Mouse (Mus musculus) gastrocnemius, adult 2 months (tissue): ENCODE results near the gene Zfp276. TPM values are rescaled to one million over a fixed set of nuclear protein-coding genes. Genes with fewer than 3 reads are reported as not detected.
A peak's percentile ranks its signal among the peaks of the same experiment; 100 is the strongest.
"Not testable (repeated sequence)": the region's sequence is repeated elsewhere in the genome, so short reads cannot be mapped to it uniquely, and the experiment has no call there.

Experiments used
- DNase-seq: peaks from one replicate; pipeline ENCODE4 v3.0.0; 2022
- H3K27ac ChIP-seq: fragments of 200-600 bp; 2 replicates; pipeline ENCODE4 v1.8.1; 2022; ENCODE audit warnings: mild to moderate bottlenecking
- H3K4me3 ChIP-seq: fragments of 200-600 bp; 2 replicates; pipeline ENCODE4 v1.8.1; 2022; ENCODE audit warnings: mild to moderate bottlenecking, moderate library complexity
- CTCF ChIP-seq: fragments of 200-600 bp; IDR thresholded peaks from 2 replicates; pipeline ENCODE4 v1.8.1; 2022; ENCODE audit warnings: antibody characterized with exemption, mild to moderate bottlenecking, moderate library complexity
- intact Hi-C: fragments of 180-260 bp; cut with DNase I; formaldehyde crosslinking; loops from one replicate; pipeline ENCODE4 v1.15.1; 2025
- total RNA-seq, 2 experiments: library from RNA; stranded (reverse); gene quantifications; 2 replicates each; pipeline ENCODE4 v1.2.3; 2021

Gene Zfp276
- total RNA-seq, 2 experiments from 2014 or later = 5.2 to 8.1 TPM

GRCm38 (mm10) chr8:123250940-123251339, 3.1 kb upstream of the Zfp276 start:
- no peak overlapping the region for H3K4me3 ChIP-seq
- no peak for TF ChIP-seq CTCF
- intact Hi-C loops = no loop called here
- DNase-seq = no peak
- no peak overlapping the region for H3K27ac ChIP-seq

GRCm38 (mm10) chr8:123252925-123253324, 1.1 kb upstream of the Zfp276 start:
- TF ChIP-seq CTCF = no peak
- Histone ChIP-seq H3K4me3 (peak overlapping the region; percentile 85), H3K27ac (peak overlapping the region; percentile 95)
- intact Hi-C loops = no loop called here
- DNase-seq = no peak

DNA sequence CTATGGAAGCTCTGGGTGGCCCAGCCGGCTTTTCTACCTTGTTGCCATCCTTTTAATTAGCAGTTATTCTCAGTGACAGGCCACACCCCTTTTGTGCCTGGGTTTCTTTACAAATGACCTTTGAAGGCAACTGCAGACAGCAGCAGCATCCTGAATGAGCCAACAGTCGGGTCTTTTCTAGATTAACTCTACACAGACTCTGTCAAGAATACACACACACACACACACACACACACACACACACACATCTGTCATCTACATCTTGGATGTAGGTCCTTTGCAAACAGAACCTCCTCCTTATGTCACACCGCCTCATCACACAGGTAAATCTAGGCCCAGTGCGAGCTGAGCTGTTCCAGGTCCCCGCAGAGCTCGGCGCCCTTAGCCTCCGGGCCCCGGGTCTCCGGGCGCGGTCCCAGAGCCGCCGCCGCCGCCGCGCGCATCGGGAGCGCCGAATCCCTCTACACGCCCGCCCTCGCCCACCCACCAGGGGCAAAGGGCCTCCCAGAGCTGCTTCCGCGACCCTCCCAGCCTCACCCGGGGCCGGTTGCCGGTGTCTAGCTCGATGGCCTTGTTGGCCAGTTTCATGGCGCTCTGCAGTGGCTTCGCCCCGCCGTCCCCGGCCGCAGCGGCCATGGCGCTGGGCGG, 420 bp upstream of the Zfp276 start:
- Histone ChIP-seq H3K27ac (peak overlapping the region; percentile 95), H3K4me3 (peak overlapping the region; percentile 85)
- TF ChIP-seq CTCF = no peak
- no peak for DNase-seq
- intact Hi-C loops = no loop called here

GRCm38 (mm10) chr8:123255170-123255569, 1.2 kb downstream of the Zfp276 start:
- no peak for DNase-seq
- Histone ChIP-seq H3K27ac (peak overlapping the region; percentile 95), H3K4me3 (peak overlapping the region; percentile 85)
- TF ChIP-seq CTCF = no peak
- intact Hi-C loops = no loop called here

DNA sequence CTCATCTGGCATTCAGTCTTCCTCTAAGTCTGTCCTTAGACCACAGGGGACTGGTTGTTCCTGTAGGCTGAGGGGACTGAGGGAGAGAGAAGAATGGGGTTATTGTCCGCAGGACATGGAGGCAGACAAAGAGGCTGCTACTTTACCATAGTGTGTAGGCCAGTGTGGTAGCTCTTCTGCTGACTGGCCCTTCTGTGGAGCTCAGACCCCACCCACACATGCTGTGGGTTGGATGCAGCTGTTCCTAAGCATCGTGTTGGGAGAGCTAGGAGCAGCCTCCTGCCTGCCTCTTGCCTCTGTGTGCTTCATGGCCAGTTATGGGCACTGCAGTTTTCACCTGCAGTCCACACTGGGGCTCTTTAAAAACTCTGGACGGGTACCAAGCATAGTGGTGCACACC, 3.1 kb downstream of the Zfp276 start:
- intact Hi-C loops = no loop called here
- Histone ChIP-seq H3K27ac (no peak overlapping the region), H3K4me3 (no peak overlapping the region)
- no peak for DNase-seq
- TF ChIP-seq CTCF = no peak

DNA sequence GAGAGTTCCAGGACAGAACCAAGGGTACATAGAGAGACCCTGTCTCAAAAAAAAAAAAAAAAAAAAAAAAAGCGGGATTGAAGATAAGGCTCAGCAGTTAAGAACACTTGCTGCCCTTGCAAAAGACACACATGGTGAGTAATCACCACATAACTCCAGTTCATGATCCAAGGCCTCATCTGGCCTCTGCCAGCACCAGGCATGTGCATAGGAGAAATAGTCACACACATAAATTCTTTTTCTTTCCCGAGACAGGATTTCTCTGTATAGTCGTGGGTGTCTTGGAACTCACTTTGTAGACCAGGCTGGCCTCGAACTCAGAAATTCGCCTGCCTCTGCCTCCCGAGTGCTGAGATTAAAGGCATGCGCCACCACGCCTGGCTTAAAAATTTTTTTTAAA, 3.6 kb downstream of the Zfp276 start:
- H3K27ac ChIP-seq, H3K4me3 ChIP-seq, intact Hi-C loops, DNase-seq: not testable (repeated sequence)

GRCm38 (mm10) chr8:123267926-123268656, 14.1 kb downstream of the Zfp276 start:
- intact Hi-C loops = no loop called here

DNA sequence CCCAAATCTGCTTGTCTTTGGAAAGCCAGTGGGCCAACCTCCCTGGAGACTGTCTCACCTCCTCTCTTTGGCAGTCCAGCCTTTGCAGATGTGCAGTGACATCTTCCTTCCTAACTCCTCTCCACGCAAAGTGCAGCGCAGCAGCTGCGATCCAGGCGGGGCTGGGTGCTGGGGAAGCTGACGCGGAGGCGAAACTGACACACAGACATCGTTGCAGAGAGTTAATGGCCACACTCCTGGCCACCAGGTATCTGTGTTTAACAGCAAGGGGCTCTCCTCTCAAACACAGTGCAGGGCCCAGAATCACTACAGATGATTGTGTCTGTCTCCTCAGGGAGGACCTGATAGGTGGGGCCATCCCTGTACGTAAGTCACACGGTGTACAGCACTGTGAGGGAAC, 17.2 kb downstream of the Zfp276 start:
- Histone ChIP-seq H3K27ac (no peak overlapping the region), H3K4me3 (no peak overlapping the region)
- intact Hi-C loops = no loop called here
- TF ChIP-seq CTCF = no peak
- DNase-seq = no peak

More at GRCm38 (mm10) chr8:123267926-123268656, 14.1 kb downstream of the Zfp276 start:
- DNase-seq = no peak
- no peak overlapping the region for H3K27ac ChIP-seq
- no peak overlapping the region for H3K4me3 ChIP-seq
- no peak for TF ChIP-seq CTCF

- intact Hi-C loops = no loop called here
- TF ChIP-seq CTCF = no peak
- Histone ChIP-seq H3K4me3 (no peak overlapping the region), H3K27ac (no peak overlapping the region)
- no peak for DNase-seq
These were observed 17.9 kb downstream of the Zfp276 start for GRCm38 (mm10) chr8:123271901-123272300.

DNA sequence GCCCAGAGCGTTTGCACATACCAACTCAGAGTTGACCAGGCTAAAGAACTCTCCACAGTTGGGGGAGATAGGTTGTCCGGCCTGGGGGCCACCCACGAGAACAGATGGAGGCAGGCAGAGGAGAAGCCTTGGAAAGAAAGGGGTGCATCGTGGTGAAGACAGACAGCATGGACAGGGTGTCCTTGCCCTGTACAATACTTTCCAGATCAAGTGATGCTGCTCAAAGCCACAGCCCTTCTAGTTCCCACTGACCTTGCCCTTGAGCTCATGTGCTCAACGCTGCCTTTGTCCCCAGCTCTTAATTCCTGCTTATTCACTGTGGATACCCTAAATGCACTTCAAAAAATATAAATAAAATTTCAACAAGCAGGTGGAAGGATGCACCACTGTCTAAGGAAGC, 20.5 kb downstream of the Zfp276 start:
- no peak for TF ChIP-seq CTCF
- Histone ChIP-seq H3K4me3 (no peak overlapping the region), H3K27ac (no peak overlapping the region)
- intact Hi-C loops = no loop called here
- no peak for DNase-seq

DNA sequence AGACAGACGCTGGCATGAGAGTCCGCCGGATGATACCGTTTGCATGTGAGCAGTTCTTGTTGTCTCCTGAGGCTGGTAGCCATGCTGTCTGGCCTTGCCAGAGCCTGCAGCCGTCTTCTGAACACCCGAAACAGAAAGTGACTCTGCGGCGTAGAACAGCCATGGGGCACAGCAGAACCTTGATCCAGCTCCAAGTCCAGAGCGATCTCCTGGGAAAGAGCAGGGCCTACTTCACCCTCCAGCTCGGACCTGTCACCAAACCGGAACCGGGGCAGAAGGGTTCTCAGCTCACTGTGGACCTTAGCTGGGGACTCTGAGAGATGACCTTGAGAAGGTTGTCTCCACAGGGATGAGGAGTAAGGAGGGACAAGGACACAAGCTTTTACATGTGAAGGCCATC, 21.1 kb downstream of the Zfp276 start:
- DNase-seq = no peak
- Histone ChIP-seq H3K4me3 (no peak overlapping the region), H3K27ac (no peak overlapping the region)
- TF ChIP-seq CTCF = no peak
- intact Hi-C loops = no loop called here

- TF ChIP-seq CTCF = no peak
- no peak overlapping the region for H3K4me3 ChIP-seq
- intact Hi-C loops = no loop called here
- H3K27ac ChIP-seq = no peak overlapping the region
- no peak for DNase-seq
These were observed 24.4 kb downstream of the Zfp276 start for GRCm38 (mm10) chr8:123278445-123278844.

- no peak overlapping the region for H3K27ac ChIP-seq
- DNase-seq = no peak
- TF ChIP-seq CTCF = no peak
- intact Hi-C loops = no loop called here
- H3K4me3 ChIP-seq = no peak overlapping the region
These were observed 25.8 kb downstream of the Zfp276 start for GRCm38 (mm10) chr8:123279828-123280227.
